Mouse (Mus musculus): Measurements from ENCODE around the gene Rps6ka2. TPM values are rescaled to one million over a fixed set of nuclear protein-coding genes. Genes with fewer than 3 reads are reported as not detected.

Gene Rps6ka2
- polyA plus RNA-seq, 1 experiment, result 0.09 TPM

DNA sequence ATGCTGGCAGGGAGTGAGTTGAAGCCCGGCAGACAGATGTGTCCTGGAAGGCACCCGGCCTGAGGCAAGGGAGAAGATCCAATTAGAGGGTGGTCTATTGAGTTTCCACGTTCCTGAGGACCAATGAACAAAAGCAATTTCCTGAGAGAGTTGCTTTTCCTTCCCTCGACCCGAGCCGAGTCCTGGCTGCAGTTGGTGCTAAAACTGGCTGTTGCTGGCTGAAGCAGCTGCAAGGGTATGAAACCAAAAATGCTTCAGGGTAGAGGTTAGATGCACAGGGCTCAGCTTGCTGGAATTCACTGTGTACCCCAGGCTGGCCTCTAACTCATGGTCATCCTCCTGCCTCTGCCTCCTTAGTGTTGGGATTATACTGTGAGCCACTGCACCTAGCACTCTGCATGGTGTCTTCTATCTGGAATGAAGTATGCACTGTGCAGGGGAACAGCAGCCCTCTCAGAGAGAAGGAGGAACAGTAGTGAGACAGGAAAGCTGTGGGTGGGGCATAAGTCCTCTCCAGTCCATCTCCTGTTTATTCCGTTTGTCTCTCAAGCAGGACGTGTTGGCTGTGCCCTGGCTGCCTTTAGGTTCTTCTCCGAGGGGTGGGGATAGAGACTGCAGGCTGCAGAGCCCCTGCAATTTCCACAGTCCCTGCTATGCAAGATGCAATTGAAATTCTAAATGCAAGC is 24.4 kb upstream of the Rps6ka2 start:
- H3K4me1 ChIP-seq, result no peaks in the 10 kb centered on the region; the same call in 1 of the 2 replicates
- no peaks in the 10 kb centered on the region for H3K36me3 ChIP-seq (replicated peaks; ENCODE audit: low read length)
- peaks cover 44% of the 10 kb centered on the region for H3K27me3 ChIP-seq (replicated peaks)
- no peak overlapping the region for H3K4me3 ChIP-seq (replicated peaks)
- TF ChIP-seq FLI1 (IDR thresholded peaks at IDR 0.05; ENCODE audit: low read length) (no peak), GATA1 (IDR thresholded peaks at IDR 0.05; ENCODE audit: borderline replicate concordance, low read length) (no peak)
- no peaks in the 10 kb centered on the region for H3K9me3 ChIP-seq

DNA sequence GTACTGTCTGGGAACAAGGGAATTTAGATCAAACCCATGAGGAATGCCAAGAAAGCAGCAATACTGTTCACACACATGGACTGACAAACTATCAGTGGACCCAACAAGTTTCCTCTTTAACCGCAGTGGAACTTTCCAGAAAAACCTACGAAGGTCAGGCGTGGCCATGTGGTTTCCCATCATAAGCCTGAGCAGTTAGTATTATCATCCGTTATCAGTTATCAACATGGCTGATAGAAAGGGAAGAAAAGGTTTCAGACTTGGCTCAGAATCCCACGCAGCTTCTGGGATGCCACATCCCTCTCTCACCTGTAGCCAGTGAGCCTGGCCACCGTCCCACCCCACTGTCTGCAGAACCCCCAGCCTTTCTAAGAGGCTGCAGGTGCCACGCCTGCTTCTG is 23.4 kb upstream of the Rps6ka2 start:
- TF ChIP-seq GATA1 (IDR thresholded peaks at IDR 0.05; ENCODE audit: borderline replicate concordance, low read length) (no peak), FLI1 (IDR thresholded peaks at IDR 0.05; ENCODE audit: low read length) (no peak)
- Histone ChIP-seq H3K4me3 (replicated peaks) (no peak overlapping the region), H3K4me1 (no peaks in the 10 kb centered on the region; the same call in 1 of the 2 replicates), H3K36me3 (replicated peaks; ENCODE audit: low read length) (no peaks in the 10 kb centered on the region), H3K27me3 (replicated peaks) (peaks cover 39% of the 10 kb centered on the region), H3K9me3 (no peaks in the 10 kb centered on the region)

DNA sequence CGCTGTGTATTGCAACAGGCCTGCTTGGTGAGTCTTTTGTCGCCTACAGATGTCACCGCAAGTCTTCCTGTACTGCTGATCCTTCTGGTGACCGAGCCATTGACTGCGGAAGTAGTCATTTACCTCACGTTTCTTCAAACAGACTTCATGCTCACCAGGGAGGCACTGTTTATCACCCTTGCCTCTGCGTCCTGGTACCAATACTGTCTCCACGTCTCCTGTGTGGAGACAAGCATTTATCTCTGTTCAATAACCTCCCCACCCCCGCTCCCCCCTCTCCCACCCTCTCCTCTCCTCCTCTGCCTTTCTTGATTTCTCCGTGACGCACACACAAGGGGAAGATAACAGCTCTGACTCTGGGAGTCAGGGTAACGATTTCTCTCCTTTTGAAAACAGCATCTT is 22.0 kb upstream of the Rps6ka2 start:
- Histone ChIP-seq H3K27me3 (replicated peaks) (peaks cover 34% of the 10 kb centered on the region), H3K9me3 (no peaks in the 10 kb centered on the region), H3K4me3 (replicated peaks) (peak overlapping the region; percentile 8), H3K4me1 (no peaks in the 10 kb centered on the region; the same call in 1 of the 2 replicates), H3K36me3 (replicated peaks; ENCODE audit: low read length) (no peaks in the 10 kb centered on the region)
- no peak for TF ChIP-seq GATA1 (IDR thresholded peaks at IDR 0.05; ENCODE audit: borderline replicate concordance, low read length)
- no peak for TF ChIP-seq FLI1 (IDR thresholded peaks at IDR 0.05; ENCODE audit: low read length)

DNA sequence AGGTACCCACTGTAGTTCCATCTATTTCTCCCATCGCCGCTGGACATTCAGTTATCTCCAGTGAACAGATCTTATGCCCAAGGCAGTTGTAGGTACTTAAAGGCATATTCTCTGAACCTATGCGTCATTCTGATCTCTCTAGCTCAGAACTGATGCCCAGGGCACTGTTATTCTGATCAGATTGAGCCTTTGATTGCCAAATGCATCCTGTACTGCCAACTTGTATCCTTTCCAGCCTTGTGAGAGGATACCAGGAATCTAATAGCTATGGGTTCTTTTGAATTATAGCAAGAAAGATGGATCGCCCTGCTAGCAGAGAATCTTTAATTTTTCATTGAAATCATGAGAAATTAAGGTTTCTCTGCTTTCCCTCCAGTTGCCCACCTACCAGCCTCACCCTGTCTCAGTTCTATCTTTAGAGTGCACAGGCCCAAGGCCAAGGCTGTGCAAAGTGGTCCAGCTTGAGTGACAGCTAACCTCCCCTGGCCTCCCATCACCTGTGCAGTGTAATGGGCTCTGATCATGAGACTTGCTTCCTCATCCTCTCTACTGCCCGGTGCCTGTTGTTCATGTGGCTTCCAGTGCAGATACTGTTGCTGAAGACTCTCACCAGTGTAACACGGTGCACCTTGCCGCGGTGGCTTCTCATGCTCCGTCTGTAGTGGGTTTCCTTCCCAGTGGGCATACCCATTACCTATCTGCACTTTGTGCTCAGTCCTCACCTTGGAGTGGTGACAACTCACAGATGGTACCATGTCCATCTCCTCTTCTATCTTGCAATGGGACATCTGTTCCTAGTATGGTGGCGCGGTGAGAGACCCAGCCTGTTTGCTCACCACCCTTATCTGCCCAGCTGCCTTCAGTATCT is 20.4 kb upstream of the Rps6ka2 start:
- no peaks in the 10 kb centered on the region for H3K36me3 ChIP-seq (replicated peaks; ENCODE audit: low read length)
- peaks cover 4% of the 10 kb centered on the region; the same call in 1 of the 2 replicates for H3K4me1 ChIP-seq
- TF ChIP-seq GATA1 (IDR thresholded peaks at IDR 0.05; ENCODE audit: borderline replicate concordance, low read length) (no peak), FLI1 (IDR thresholded peaks at IDR 0.05; ENCODE audit: low read length) (no peak)
- peak overlapping the region; percentile 36 for H3K4me3 ChIP-seq (replicated peaks)
- peaks cover 3% of the 10 kb centered on the region for H3K9me3 ChIP-seq
- peaks cover 31% of the 10 kb centered on the region for H3K27me3 ChIP-seq (replicated peaks)

DNA sequence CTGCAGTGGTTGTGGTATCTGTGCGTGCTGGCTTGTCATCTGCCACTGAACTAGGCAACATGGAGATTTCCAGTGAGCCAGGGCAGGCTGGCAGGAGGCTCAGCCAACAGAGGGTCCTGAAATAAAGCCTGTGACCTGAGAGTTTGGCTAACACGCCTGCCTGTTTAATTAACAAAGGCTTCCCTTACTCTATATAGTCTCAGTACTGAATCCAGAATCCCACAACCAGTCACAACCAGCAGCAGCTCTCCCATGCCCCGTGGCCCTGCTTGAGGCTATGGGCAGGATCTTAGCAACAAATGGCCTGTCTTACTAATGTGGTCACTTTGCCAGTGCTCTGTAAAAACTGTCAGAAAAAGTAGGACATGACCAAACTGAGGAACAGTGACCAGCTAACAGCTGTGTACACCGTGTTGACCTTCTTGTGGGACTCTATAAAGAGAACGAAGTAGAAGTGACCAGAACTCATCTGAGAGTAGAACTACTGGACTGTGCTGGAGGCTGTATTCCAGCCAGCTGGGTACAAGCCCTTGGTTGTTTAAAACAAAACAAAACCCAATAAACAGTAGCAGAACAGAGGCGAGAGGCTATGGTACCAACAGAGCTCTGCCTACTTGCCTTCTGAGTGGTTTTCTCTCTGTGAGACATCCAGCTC is 18.3 kb upstream of the Rps6ka2 start:
- no peaks in the 10 kb centered on the region for H3K36me3 ChIP-seq (replicated peaks; ENCODE audit: low read length)
- TF ChIP-seq GATA1 (IDR thresholded peaks at IDR 0.05; ENCODE audit: borderline replicate concordance, low read length) (no peak), FLI1 (IDR thresholded peaks at IDR 0.05; ENCODE audit: low read length) (no peak)
- H3K4me1 ChIP-seq, result peaks cover 4% of the 10 kb centered on the region; the same call in 1 of the 2 replicates
- H3K9me3 ChIP-seq, result peaks cover 3% of the 10 kb centered on the region
- H3K4me3 ChIP-seq (replicated peaks), result no peak overlapping the region
- H3K27me3 ChIP-seq (replicated peaks), result peaks cover 22% of the 10 kb centered on the region

DNA sequence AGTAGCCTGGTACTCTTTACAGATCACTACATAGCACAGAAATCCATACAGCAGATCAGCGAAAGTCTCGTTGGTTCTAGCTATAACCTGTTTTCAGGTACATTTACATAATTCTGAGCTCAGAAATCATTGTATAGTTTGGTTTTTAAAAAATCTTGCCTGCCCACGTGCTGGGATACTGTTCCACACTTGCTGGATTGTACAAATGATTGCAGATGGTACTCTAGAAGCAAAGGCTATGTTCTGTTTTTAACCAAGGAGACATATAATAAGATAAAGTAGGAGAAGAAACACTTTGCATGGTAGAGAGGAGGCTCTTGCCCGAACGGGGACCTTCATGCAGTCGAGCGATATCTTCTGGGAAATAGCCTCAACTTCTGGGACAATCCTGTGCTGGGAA is 17.3 kb upstream of the Rps6ka2 start:
- H3K4me1 ChIP-seq, result peaks cover 4% of the 10 kb centered on the region; the same call in 1 of the 2 replicates
- H3K4me3 ChIP-seq (replicated peaks), result no peak overlapping the region
- no peaks in the 10 kb centered on the region for H3K36me3 ChIP-seq (replicated peaks; ENCODE audit: low read length)
- TF ChIP-seq GATA1 (IDR thresholded peaks at IDR 0.05; ENCODE audit: borderline replicate concordance, low read length) (no peak), FLI1 (IDR thresholded peaks at IDR 0.05; ENCODE audit: low read length) (no peak)
- H3K27me3 ChIP-seq (replicated peaks), result peaks cover 19% of the 10 kb centered on the region
- H3K9me3 ChIP-seq, result peaks cover 3% of the 10 kb centered on the region

DNA sequence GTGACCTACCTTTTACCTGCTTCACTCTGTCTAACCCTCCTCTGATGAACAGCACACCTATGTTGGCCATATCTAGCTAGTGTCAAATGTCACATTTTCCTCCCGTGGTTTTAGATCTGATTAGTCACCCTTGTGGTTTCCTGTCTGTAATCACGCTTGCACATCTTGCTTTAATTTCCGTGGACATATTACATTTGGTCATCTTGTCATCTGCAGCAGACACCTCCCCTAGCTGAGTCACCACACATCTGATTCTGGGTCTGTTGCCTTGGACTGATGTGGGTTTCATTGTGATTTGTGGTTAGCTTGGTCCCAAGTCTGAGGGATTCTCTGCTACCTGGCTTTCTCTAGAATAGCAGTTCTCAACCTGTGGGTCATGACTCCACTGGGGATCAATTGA is 6.0 kb upstream of the Rps6ka2 start:
- Histone ChIP-seq H3K9me3 (no peaks in the 10 kb centered on the region), H3K4me1 (no peaks in the 10 kb centered on the region), H3K27me3 (replicated peaks) (peaks cover 26% of the 10 kb centered on the region), H3K4me3 (replicated peaks) (no peak overlapping the region), H3K36me3 (replicated peaks; ENCODE audit: low read length) (no peaks in the 10 kb centered on the region)
- TF ChIP-seq FLI1 (IDR thresholded peaks at IDR 0.05; ENCODE audit: low read length) (no peak), GATA1 (IDR thresholded peaks at IDR 0.05; ENCODE audit: borderline replicate concordance, low read length) (no peak)

DNA sequence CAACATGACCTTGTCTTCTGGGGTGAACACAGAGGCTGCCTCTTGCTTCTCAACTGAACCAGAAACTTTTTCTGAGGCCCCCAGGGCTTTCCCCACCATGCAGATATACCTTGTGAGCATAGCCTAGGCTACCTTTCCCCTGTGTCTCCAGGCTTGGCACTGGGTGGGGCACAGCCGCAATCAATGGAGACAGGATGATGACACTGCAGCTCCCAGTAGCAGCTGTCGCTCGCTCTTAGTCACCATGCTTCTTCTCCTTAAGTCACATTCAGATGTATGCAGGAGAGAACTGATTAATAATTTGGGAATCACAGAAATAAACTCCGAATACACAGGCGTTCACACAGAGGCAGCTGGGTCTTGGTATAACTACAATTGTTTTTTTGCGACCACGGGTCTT is 4.4 kb upstream of the Rps6ka2 start:
- no peak for TF ChIP-seq GATA1 (IDR thresholded peaks at IDR 0.05; ENCODE audit: borderline replicate concordance, low read length)
- TF ChIP-seq FLI1 (IDR thresholded peaks at IDR 0.05; ENCODE audit: low read length), result no peak
- Histone ChIP-seq H3K9me3 (no peaks in the 10 kb centered on the region), H3K36me3 (replicated peaks; ENCODE audit: low read length) (no peaks in the 10 kb centered on the region), H3K4me3 (replicated peaks) (no peak overlapping the region), H3K27me3 (replicated peaks) (peaks cover 42% of the 10 kb centered on the region), H3K4me1 (peaks cover 14% of the 10 kb centered on the region)

DNA sequence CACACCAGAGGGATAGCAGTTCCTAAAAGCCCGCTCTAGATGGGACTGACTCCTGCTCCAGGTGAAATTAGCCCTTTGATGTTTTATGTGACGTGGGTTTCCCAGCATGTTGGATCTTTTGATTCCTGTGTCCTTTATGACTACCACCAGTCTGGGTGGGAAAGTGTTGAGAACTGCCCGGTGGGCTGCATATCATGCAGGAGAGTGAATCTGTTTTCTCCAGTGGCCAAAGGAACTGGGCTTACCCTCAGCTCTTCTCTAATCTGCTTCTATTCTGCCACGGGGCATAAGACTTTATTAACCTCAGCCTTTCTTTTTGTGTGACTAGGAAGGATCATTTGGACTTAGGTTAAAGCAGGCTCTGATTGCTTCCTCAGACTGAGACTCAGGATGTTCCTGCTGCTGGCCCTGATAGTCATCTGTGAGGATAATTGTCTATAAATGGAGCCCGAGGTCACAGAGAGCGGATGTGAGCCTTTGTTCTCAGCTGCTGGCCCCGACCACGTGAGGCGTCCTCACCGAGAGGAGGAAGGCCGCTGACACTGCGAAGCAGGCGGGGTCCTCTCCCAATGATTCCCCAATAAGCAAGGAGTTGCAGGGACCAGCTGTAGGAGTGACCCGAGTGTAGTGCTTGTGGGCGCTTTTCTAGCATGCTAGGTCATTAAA is 821 bp upstream of the Rps6ka2 start:
- Histone ChIP-seq H3K4me1 (peaks cover 18% of the 10 kb centered on the region), H3K9me3 (no peaks in the 10 kb centered on the region), H3K36me3 (replicated peaks; ENCODE audit: low read length) (no peaks in the 10 kb centered on the region), H3K27me3 (replicated peaks) (peaks cover 58% of the 10 kb centered on the region), H3K4me3 (replicated peaks) (peak overlapping the region; percentile 90)
- TF ChIP-seq FLI1 (IDR thresholded peaks at IDR 0.05; ENCODE audit: low read length) (no peak), GATA1 (IDR thresholded peaks at IDR 0.05; ENCODE audit: borderline replicate concordance, low read length) (no peak)
